In genomic region chr4:127177961-127178360, GRCm38 (mm10) we compare ENCODE assay signal across 19 mouse cellular contexts. TPM values are rescaled to one million over a fixed set of nuclear protein-coding genes. Genes with fewer than 3 reads are reported as not detected.
DNase-seq lines count a peak whose midpoint lies in the region; TF ChIP-seq lines count a peak whose summit lies in the region.
"Had no signal": no experiment of that assay in that cellular context is flagged by ENCODE, and none has a peak within 500 bp of the region (broad histone marks: within the 10 kb centered on the region; RNA-seq: fewer than 3 reads in every experiment).

No protein-coding gene starts in this region.

- no peak overlapping the region for H3K4me3 ChIP-seq in layer of hippocampus, adult 2 months
- peak overlapping the region; percentile 88; the same call in 1 of the 2 replicates for H3K4me3 ChIP-seq in testis, adult 2 months (ENCODE audit: control insufficient read depth, low read depth, low read length)
- H3K4me3 ChIP-seq: embryonic facial prominence, embryonic 15.5 days; erythroblast, embryonic 14.5 days; forebrain, embryonic 10.5 days; forebrain, embryonic 15.5 days; heart, embryonic 13.5 days; hindbrain, embryonic 15.5 days had no signal

- H3K36me3 ChIP-seq in testis, adult 2 months (ENCODE audit: control insufficient read depth, insufficient read depth, low read length): no peaks in the 10 kb centered on the region
- H3K36me3 ChIP-seq: embryonic facial prominence, embryonic 15.5 days; forebrain, embryonic 10.5 days; forebrain, embryonic 15.5 days; heart, embryonic 13.5 days; hindbrain, embryonic 15.5 days had no signal

- H3K4me1 ChIP-seq in testis, adult 2 months (ENCODE audit: control insufficient read depth, insufficient read depth, low read length): peaks cover 20% of the 10 kb centered on the region
- H3K4me1 ChIP-seq: heart, embryonic 13.5 days had no signal

- peak overlapping the region; percentile 91 for H3K27ac ChIP-seq in layer of hippocampus, adult 2 months
- H3K27ac ChIP-seq in testis, adult 2 months (ENCODE audit: control insufficient read depth, insufficient read depth, low read depth, low read length): no peak overlapping the region
- H3K27ac ChIP-seq: embryonic facial prominence, embryonic 15.5 days; forebrain, embryonic 10.5 days; forebrain, embryonic 15.5 days; heart, embryonic 13.5 days had no signal

- TF ChIP-seq CTCF in layer of hippocampus, adult 2 months (conservative IDR thresholded peaks at IDR 0.05): no peak
- no peak for TF ChIP-seq CTCF in testis, adult 2 months (IDR thresholded peaks at IDR 0.05; ENCODE audit: control insufficient read depth, insufficient read depth, insufficient replicate concordance, low read depth, low read length)

- TF ChIP-seq POLR2A in testis, adult 2 months (IDR thresholded peaks at IDR 0.05; ENCODE audit: control insufficient read depth, low read depth, low read length): no peak

- DNase-seq in cerebellum, adult 9-10 months: peak; percentile 29
- DNase-seq in cerebellum, adult 18-20 months: no peak
- no peak for DNase-seq in layer of hippocampus, adult 2 months (ENCODE audit: low spot score in 2 of 2)
- no peak for DNase-seq in layer of hippocampus, adult 8-10 months (ENCODE audit: low spot score in 2 of 2)
- no peak for DNase-seq in testis, postnatal 10 days (ENCODE audit: low spot score)
- peak; percentile 85 for DNase-seq in telencephalon, adult 2 months (ENCODE audit: low read depth, low spot score)
- DNase-seq in ovary, postnatal 10 days (ENCODE audit: low spot score): no peak
- DNase-seq: adrenal gland, postnatal 14 days; embryo, embryonic 11 days; gastrocnemius, postnatal 36 days; heart, postnatal 36 days had no signal

- H3K27me3 ChIP-seq in testis, adult 2 months (ENCODE audit: control insufficient read depth, insufficient read depth, low read length): no peaks in the 10 kb centered on the region
- H3K27me3 ChIP-seq: forebrain, embryonic 15.5 days; hindbrain, embryonic 15.5 days had no signal

RNA-seq across cellular contexts. Expression of gene Dlgap3, which starts 9.0 kb away (rescaled TPM):
- 100 to 1,000 TPM; 283 to 292 TPM for total RNA-seq in layer of hippocampus, adult 2 months (2021)
- total RNA-seq in layer of hippocampus, adult 8-10 months (2022): 100 to 1,000 TPM; 229 to 253 (median 243) TPM
- polyA plus RNA-seq in testis, adult 2 months (2012; rRNA removed): 3.3 and 4.6 TPM in 2 replicates
- polyA plus RNA-seq: activated CD4-positive, CD25-positive, alpha-beta regulatory T cell, adult 4 months; erythroblast, embryonic 14.5 days had no signal

RNA-seq across cellular contexts. Expression of gene Tmem35b, which starts 54.5 kb away (rescaled TPM):
- 1 to 10 TPM; 5.5 to 5.8 TPM for total RNA-seq in layer of hippocampus, adult 2 months (2021)
- 1 to 10 TPM; 3.7 to 6.2 (median 5.4) TPM for total RNA-seq in layer of hippocampus, adult 8-10 months (2022)
- 17.3 and 19.2 TPM in 2 replicates for polyA plus RNA-seq in testis, adult 2 months (2012; rRNA removed)

Comparison
In these comparisons a context has a peak if more than half of its experiments do, and no peak if none do; other contexts are left out.
1. DNase-seq: peak in cerebellum, adult 9-10 months (single experiment) and telencephalon, adult 2 months (single experiment); none in cerebellum, adult 18-20 months (0 of 2), layer of hippocampus, adult 2 months (0 of 2), layer of hippocampus, adult 8-10 months (0 of 2), testis, postnatal 10 days (single experiment) and ovary, postnatal 10 days (single experiment).